30 mouse cellular contexts compared by ENCODE assay signal in genomic region chr7:127152464-127152863, GRCm38 (mm10). TPM values are rescaled to one million over a fixed set of nuclear protein-coding genes. Genes with fewer than 3 reads are reported as not detected.
"Had no signal": no experiment of that assay in that cellular context is flagged by ENCODE, and none has a peak within 500 bp of the region (broad histone marks: within the 10 kb centered on the region; RNA-seq: fewer than 3 reads in every experiment).

No protein-coding gene starts in this region.

- DNase-seq: cerebellum, adult 9-10 months; cerebellum, adult 9-11 months; cerebellum, postnatal 10 days; cerebellum, postnatal 14 days; cerebellum, postnatal 25 days; cerebellum, postnatal 36 days; embryo, embryonic 11 days; forebrain, postnatal 0 days; gastrocnemius, adult 2 months; gastrocnemius, postnatal 10 days; gastrocnemius, postnatal 14 days; gastrocnemius, postnatal 25 days; gastrocnemius, postnatal 36 days; heart, adult 11 months; heart, adult 18-20 months; heart, adult 2 months had no signal

- H3K36me3 ChIP-seq: embryonic facial prominence, embryonic 10.5 days; embryonic facial prominence, embryonic 12.5 days; embryonic facial prominence, embryonic 13.5 days; embryonic facial prominence, embryonic 15.5 days; forebrain, embryonic 10.5 days; forebrain, embryonic 12.5 days; forebrain, embryonic 15.5 days; heart, embryonic 10.5 days had no signal

- H3K9me3 ChIP-seq: embryonic facial prominence, embryonic 10.5 days; embryonic facial prominence, embryonic 12.5 days; embryonic facial prominence, embryonic 13.5 days; embryonic facial prominence, embryonic 15.5 days; forebrain, embryonic 10.5 days; forebrain, embryonic 12.5 days; forebrain, embryonic 13.5 days; forebrain, embryonic 15.5 days; heart, embryonic 10.5 days had no signal

- H3K27me3 ChIP-seq: embryonic facial prominence, embryonic 12.5 days; embryonic facial prominence, embryonic 13.5 days; embryonic facial prominence, embryonic 15.5 days; forebrain, embryonic 12.5 days; forebrain, embryonic 13.5 days; forebrain, embryonic 15.5 days had no signal

- H3K27ac ChIP-seq: embryonic facial prominence, embryonic 10.5 days; embryonic facial prominence, embryonic 12.5 days; embryonic facial prominence, embryonic 13.5 days; embryonic facial prominence, embryonic 15.5 days; forebrain, embryonic 10.5 days; forebrain, embryonic 12.5 days; forebrain, embryonic 13.5 days; forebrain, embryonic 15.5 days; heart, adult 2 months; heart, embryonic 10.5 days had no signal

- ATAC-seq: forebrain, embryonic 13.5 days; forebrain, embryonic 14.5 days; forebrain, embryonic 15.5 days; forebrain, embryonic 16.5 days; forebrain, postnatal 0 days had no signal

- H3K4me3 ChIP-seq: embryonic facial prominence, embryonic 10.5 days; embryonic facial prominence, embryonic 12.5 days; embryonic facial prominence, embryonic 13.5 days; embryonic facial prominence, embryonic 15.5 days; erythroblast, embryonic 14.5 days; forebrain, embryonic 10.5 days; forebrain, embryonic 12.5 days; forebrain, embryonic 13.5 days; forebrain, embryonic 15.5 days; gastrocnemius, adult 2 months; heart, adult 2 months; heart, embryonic 10.5 days had no signal

- H3K9ac ChIP-seq: embryonic facial prominence, embryonic 12.5 days; embryonic facial prominence, embryonic 13.5 days; embryonic facial prominence, embryonic 15.5 days; forebrain, embryonic 12.5 days; forebrain, embryonic 13.5 days; forebrain, embryonic 15.5 days; forebrain, postnatal 0 days had no signal

- H3K4me2 ChIP-seq: embryonic facial prominence, embryonic 12.5 days; embryonic facial prominence, embryonic 13.5 days; embryonic facial prominence, embryonic 15.5 days; forebrain, embryonic 12.5 days; forebrain, embryonic 13.5 days; forebrain, embryonic 15.5 days had no signal

- H3K4me1 ChIP-seq: embryonic facial prominence, embryonic 10.5 days; embryonic facial prominence, embryonic 12.5 days; embryonic facial prominence, embryonic 13.5 days; embryonic facial prominence, embryonic 15.5 days; forebrain, embryonic 12.5 days; forebrain, embryonic 13.5 days; forebrain, embryonic 15.5 days; heart, embryonic 10.5 days had no signal

RNA-seq across cellular contexts. Expression of gene Spn, which starts 14.8 kb away (rescaled TPM):
- polyA plus RNA-seq: embryonic facial prominence, embryonic 11.5 days; embryonic facial prominence, embryonic 12.5 days; forebrain, embryonic 14.5 days; forebrain, embryonic 15.5 days had no signal

RNA-seq across cellular contexts. Expression of gene Qprt, which starts 30.4 kb away (rescaled TPM):
- total RNA-seq: heart, adult 2 months; heart, adult 8-10 months had no signal
